Mouse (Mus musculus) neural tube, embryonic 15.5 days (tissue): ENCODE results near the gene Ahnak. TPM values are rescaled to one million over a fixed set of nuclear protein-coding genes. Genes with fewer than 3 reads are reported as not detected.

ENCODE experiments used
- ATAC-seq: fragments of 200-750 bp; cut with Nextera tagmentation; 2 replicates; pipeline ENCODE4 v1.8.0; 2017; ENCODE audit warnings: mild to moderate bottlenecking, moderate TSS enrichment, moderate library complexity; ENCODE audit not compliant: low FRiP score
- H3K27ac ChIP-seq: fragments of 300-500 bp; sonication (generic); replicated peaks from 2 replicates; pipeline ENCODE4 v1.5.1; 2015; ENCODE audit warnings: mild to moderate bottlenecking, inconsistent platforms
- H3K27me3 ChIP-seq: fragments of 300-500 bp; sonication (generic); replicated peaks from 2 replicates; pipeline ENCODE4 v1.6.1; 2015; ENCODE audit warnings: inconsistent platforms
- H3K36me3 ChIP-seq: fragments of 300-500 bp; sonication (generic); 2 replicates; pipeline ENCODE4 v1.6.1; 2015; ENCODE audit warnings: inconsistent platforms
- H3K4me1 ChIP-seq: fragments of 300-500 bp; sonication (generic); 2 replicates; pipeline ENCODE4 v1.6.1; 2015; ENCODE audit warnings: inconsistent platforms
- H3K4me2 ChIP-seq: fragments of 300-500 bp; sonication (generic); 2 replicates; pipeline ENCODE4 v1.6.1; 2015; ENCODE audit warnings: inconsistent platforms, mild to moderate bottlenecking, moderate library complexity
- H3K4me3 ChIP-seq: fragments of 300-500 bp; sonication (generic); replicated peaks from 2 replicates; pipeline ENCODE4 v1.5.1; 2015; ENCODE audit warnings: mild to moderate bottlenecking, inconsistent platforms
- H3K9ac ChIP-seq: fragments of 300-500 bp; sonication (generic); replicated peaks from 2 replicates; pipeline ENCODE4 v1.6.1; 2015; ENCODE audit warnings: mild to moderate bottlenecking, inconsistent platforms
- H3K9me3 ChIP-seq: fragments of 300-500 bp; sonication (generic); replicated peaks from 2 replicates; pipeline ENCODE4 v1.6.1; 2016; ENCODE audit warnings: inconsistent platforms
- WGBS: fragments of 180-500 bp; shearing (Covaris S2); methylation state at CpG from one replicate; pipeline ENCODE4 v1.1.7; 2015; ENCODE audit warnings: mixed read lengths; 5-methylcytosine and 5-hydroxymethylcytosine counted together
- polyA plus RNA-seq: library from polyadenylated mRNA; unstranded; fragments of >200 nt; fragmentation: Nextera tagmentation; extraction: Ambion mirVana; gene quantifications from 2 replicates; pipeline ENCODE4 v1.2.1, GENCODE M21; 2015

Gene Ahnak
- polyA plus RNA-seq, 1 experiment from 2014 or later, result 4.4 TPM

GRCm38 (mm10) chr19:9097441-9097840 is 108.4 kb downstream of the Ahnak start:
- Histone ChIP-seq H3K27ac (no peak overlapping the region), H3K9ac (no peak overlapping the region), H3K36me3 (no peaks in the 10 kb centered on the region), H3K27me3 (no peaks in the 10 kb centered on the region), H3K4me3 (no peak overlapping the region), H3K9me3 (no peaks in the 10 kb centered on the region), H3K4me1 (no peaks in the 10 kb centered on the region), H3K4me2 (no peak overlapping the region)
- ATAC-seq, result no peak
- 78% methylated on average over 13 of the region's 13 CpGs for WGBS

- Histone ChIP-seq H3K27me3 (no peaks in the 10 kb centered on the region), H3K36me3 (no peaks in the 10 kb centered on the region), H3K4me2 (no peak overlapping the region), H3K4me3 (no peak overlapping the region), H3K27ac (no peak overlapping the region), H3K9ac (no peak overlapping the region), H3K9me3 (no peaks in the 10 kb centered on the region), H3K4me1 (no peaks in the 10 kb centered on the region)
- WGBS, result 90% methylated on average over 8 of the region's 8 CpGs
- ATAC-seq, result no peak
Measured at GRCm38 (mm10) chr19:9099751-9100150, 110.7 kb downstream of the Ahnak start.

- WGBS, result 85% methylated on average over 17 of the region's 17 CpGs
- no peak overlapping the region for H3K9ac ChIP-seq
Measured at GRCm38 (mm10) chr19:9100297-9101061, 111.4 kb downstream of the Ahnak start.

GRCm38 (mm10) chr19:9101062-9101457 is 112.0 kb downstream of the Ahnak start:
- Histone ChIP-seq H3K27me3 (no peaks in the 10 kb centered on the region), H3K27ac (no peak overlapping the region), H3K4me3 (no peak overlapping the region), H3K36me3 (no peaks in the 10 kb centered on the region), H3K9me3 (no peaks in the 10 kb centered on the region), H3K9ac (no peak overlapping the region), H3K4me2 (no peak overlapping the region), H3K4me1 (no peaks in the 10 kb centered on the region; the same call in 1 of the 2 replicates)
- WGBS, result 77% methylated on average over 2 of the region's 2 CpGs
- ATAC-seq, result no peak

More at GRCm38 (mm10) chr19:9100297-9101061, 111.4 kb downstream of the Ahnak start:
- H3K4me1 ChIP-seq, result no peaks in the 10 kb centered on the region
- H3K27me3 ChIP-seq, result no peaks in the 10 kb centered on the region
- no peaks in the 10 kb centered on the region for H3K36me3 ChIP-seq
- no peaks in the 10 kb centered on the region for H3K9me3 ChIP-seq
- no peak overlapping the region for H3K27ac ChIP-seq
- no peak overlapping the region for H3K4me3 ChIP-seq
- ATAC-seq, result no peak
- no peak overlapping the region for H3K4me2 ChIP-seq

GRCm38 (mm10) chr19:9103986-9104385 is 114.9 kb downstream of the Ahnak start:
- Histone ChIP-seq H3K9ac (no peak overlapping the region), H3K4me3 (no peak overlapping the region), H3K4me2 (no peak overlapping the region), H3K9me3 (no peaks in the 10 kb centered on the region), H3K36me3 (no peaks in the 10 kb centered on the region), H3K4me1 (no peaks in the 10 kb centered on the region; the same call in 1 of the 2 replicates), H3K27me3 (no peaks in the 10 kb centered on the region), H3K27ac (no peak overlapping the region)
- WGBS, result 87% methylated on average over 4 of the region's 4 CpGs
- ATAC-seq, result no peak

GRCm38 (mm10) chr19:9105101-9105685 is 116.1 kb downstream of the Ahnak start:
- no peaks in the 10 kb centered on the region; the same call in 1 of the 2 replicates for H3K4me1 ChIP-seq
- no peak for ATAC-seq
- H3K27ac ChIP-seq, result no peak overlapping the region
- no peak overlapping the region for H3K4me2 ChIP-seq
- no peak overlapping the region for H3K9ac ChIP-seq
- H3K27me3 ChIP-seq, result no peaks in the 10 kb centered on the region
- no peak overlapping the region for H3K4me3 ChIP-seq
- WGBS, result 74% methylated on average over 3 of the region's 3 CpGs
- no peaks in the 10 kb centered on the region for H3K9me3 ChIP-seq
- H3K36me3 ChIP-seq, result no peaks in the 10 kb centered on the region

GRCm38 (mm10) chr19:9106096-9106495 is 117.0 kb downstream of the Ahnak start:
- Histone ChIP-seq H3K4me2 (no peak overlapping the region), H3K36me3 (no peaks in the 10 kb centered on the region), H3K9me3 (no peaks in the 10 kb centered on the region), H3K27ac (no peak overlapping the region), H3K27me3 (no peaks in the 10 kb centered on the region), H3K4me1 (no peaks in the 10 kb centered on the region; the same call in 1 of the 2 replicates), H3K4me3 (no peak overlapping the region), H3K9ac (no peak overlapping the region)
- WGBS, result 72% methylated on average over 5 of the region's 5 CpGs
- no peak for ATAC-seq

- Histone ChIP-seq H3K4me3 (no peak overlapping the region), H3K9ac (no peak overlapping the region), H3K27me3 (no peaks in the 10 kb centered on the region), H3K4me1 (no peaks in the 10 kb centered on the region; the same call in 1 of the 2 replicates), H3K9me3 (no peaks in the 10 kb centered on the region), H3K4me2 (no peak overlapping the region), H3K36me3 (no peaks in the 10 kb centered on the region; the same call in 1 of the 2 replicates), H3K27ac (no peak overlapping the region)
- 73% methylated on average over 4 of the region's 4 CpGs for WGBS
- no peak for ATAC-seq
Measured at GRCm38 (mm10) chr19:9106751-9107378, 117.8 kb downstream of the Ahnak start.

GRCm38 (mm10) chr19:9107379-9107755 is 118.3 kb downstream of the Ahnak start:
- Histone ChIP-seq H3K36me3 (peaks cover 4% of the 10 kb centered on the region; the same call in 1 of the 2 replicates), H3K4me1 (no peaks in the 10 kb centered on the region; the same call in 1 of the 2 replicates), H3K27me3 (no peaks in the 10 kb centered on the region), H3K4me2 (no peak overlapping the region), H3K27ac (no peak overlapping the region), H3K4me3 (no peak overlapping the region), H3K9ac (no peak overlapping the region), H3K9me3 (no peaks in the 10 kb centered on the region)
- no peak for ATAC-seq
- WGBS, result 69% methylated on average over 1 of the region's 1 CpGs

GRCm38 (mm10) chr19:9108536-9108935 is 119.5 kb downstream of the Ahnak start:
- H3K9ac ChIP-seq, result no peak overlapping the region
- H3K9me3 ChIP-seq, result no peaks in the 10 kb centered on the region
- peaks cover 15% of the 10 kb centered on the region for H3K36me3 ChIP-seq
- no peak overlapping the region for H3K4me2 ChIP-seq
- no peak overlapping the region for H3K27ac ChIP-seq
- no peak for ATAC-seq
- WGBS, result 90% methylated on average over 1 of the region's 1 CpGs
- H3K4me3 ChIP-seq, result no peak overlapping the region
- no peaks in the 10 kb centered on the region for H3K27me3 ChIP-seq
- no peaks in the 10 kb centered on the region; the same call in 1 of the 2 replicates for H3K4me1 ChIP-seq

- peaks cover 31% of the 10 kb centered on the region for H3K36me3 ChIP-seq
- no peaks in the 10 kb centered on the region for H3K27me3 ChIP-seq
- no peak overlapping the region for H3K4me2 ChIP-seq
- no peaks in the 10 kb centered on the region for H3K9me3 ChIP-seq
- WGBS, result 59% methylated on average over 4 of the region's 4 CpGs
- ATAC-seq, result peak; percentile 88
- H3K4me3 ChIP-seq, result no peak overlapping the region
- no peak overlapping the region for H3K9ac ChIP-seq
- no peaks in the 10 kb centered on the region; the same call in 1 of the 2 replicates for H3K4me1 ChIP-seq
- no peak overlapping the region for H3K27ac ChIP-seq
Measured at GRCm38 (mm10) chr19:9110182-9110869, 121.2 kb downstream of the Ahnak start.
